Mouse (Mus musculus): Measurements from ENCODE around the gene Arhgef19.

Arhgef19 gene

DNA sequence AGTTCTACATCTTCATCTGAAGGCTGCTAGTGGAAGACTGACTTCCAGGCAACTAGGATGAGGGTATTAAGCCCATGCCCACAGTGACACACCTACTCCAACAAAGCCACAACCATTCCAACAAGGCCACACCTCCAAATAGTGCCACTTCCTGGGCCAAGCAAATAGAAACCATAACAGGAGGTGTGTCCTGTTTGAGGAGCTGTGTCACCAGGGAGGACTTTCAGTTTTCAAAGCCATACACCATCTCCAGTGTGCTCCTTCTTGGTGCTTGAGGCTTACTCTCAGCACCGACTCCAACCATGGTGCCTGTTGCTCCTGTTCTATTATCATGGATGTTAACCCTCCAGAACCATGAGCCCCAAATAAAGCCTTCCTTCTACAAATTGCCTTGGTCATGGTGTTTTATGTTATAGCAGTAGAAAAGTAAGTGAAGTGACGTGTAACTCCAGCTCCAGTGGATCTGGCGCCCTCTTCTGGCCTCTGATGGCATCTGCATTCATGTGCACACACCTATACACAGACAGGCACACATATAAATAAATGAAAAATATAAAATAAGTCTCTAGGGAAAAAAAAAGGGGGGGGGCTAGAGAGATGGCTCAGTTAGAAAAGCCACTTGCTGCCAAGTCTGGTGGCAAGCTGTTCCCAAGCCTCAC lies 26.8 kb downstream of the Arhgef19 start:
- no peak for DNase-seq (ENCODE audit: low spot score in 2 of 2)

DNA sequence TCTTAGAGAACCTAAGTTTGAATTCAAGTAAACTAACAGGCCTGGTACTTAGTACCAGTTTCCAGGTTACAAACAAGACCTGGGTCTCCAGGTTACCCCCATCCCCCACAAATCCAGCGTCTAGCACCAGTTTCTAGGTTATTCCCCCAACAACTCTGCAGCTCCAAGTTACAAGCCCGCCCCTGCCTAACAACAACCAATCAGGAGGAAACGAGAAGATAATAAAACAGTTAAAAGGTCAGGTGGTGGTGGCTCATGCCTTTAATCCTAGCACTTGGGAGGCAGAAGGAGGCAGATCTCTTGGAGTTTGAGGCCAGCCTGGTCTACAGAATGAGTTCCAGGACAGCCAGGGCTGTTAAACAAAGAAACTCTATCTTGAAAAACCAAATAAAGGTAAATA lies 28.0 kb downstream of the Arhgef19 start:
- no peak for DNase-seq (ENCODE audit: low spot score in 2 of 2)

DNA sequence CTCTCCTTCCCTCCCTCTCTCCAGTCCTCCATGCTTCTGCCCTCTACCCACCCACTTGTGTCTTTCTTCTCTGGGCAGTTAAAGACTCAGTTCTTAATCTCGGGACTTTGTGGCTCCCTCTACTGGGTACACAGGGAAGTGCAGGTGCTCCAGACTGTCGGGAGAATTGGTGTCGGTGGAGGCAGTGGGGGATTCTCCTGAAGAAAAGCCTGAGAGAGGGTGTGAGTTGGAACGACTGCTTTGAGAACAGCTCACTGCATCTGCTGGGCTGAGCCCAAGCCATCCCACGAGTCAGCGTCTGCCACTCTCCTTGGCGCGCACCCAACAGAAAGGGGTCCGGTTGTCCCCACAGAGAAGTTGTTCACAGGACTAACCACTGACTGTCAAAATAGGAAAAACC lies 28.5 kb downstream of the Arhgef19 start:
- DNase-seq (ENCODE audit: low spot score in 2 of 2): no peak

DNA sequence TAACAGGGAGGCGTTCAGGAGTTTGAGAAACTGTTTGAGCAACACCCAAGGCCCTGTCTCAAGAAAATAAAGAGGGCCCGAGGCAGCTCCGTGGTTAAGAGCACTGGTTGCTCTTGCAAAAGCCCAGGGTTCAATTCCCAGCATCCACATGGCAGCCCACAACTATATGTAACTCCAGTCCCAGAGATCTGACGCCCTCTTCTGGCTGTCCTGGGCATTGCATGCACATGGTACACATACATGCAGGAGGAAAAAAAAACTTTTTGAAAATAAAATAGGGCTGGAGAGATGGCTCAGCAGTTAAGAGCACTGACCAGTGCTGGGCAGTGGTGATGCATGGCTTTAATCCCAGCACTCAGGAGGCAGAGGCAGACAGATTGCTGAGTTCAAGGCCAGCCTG lies 29.1 kb downstream of the Arhgef19 start:
- DNase-seq (ENCODE audit: low spot score in 2 of 2): no peak

DNA sequence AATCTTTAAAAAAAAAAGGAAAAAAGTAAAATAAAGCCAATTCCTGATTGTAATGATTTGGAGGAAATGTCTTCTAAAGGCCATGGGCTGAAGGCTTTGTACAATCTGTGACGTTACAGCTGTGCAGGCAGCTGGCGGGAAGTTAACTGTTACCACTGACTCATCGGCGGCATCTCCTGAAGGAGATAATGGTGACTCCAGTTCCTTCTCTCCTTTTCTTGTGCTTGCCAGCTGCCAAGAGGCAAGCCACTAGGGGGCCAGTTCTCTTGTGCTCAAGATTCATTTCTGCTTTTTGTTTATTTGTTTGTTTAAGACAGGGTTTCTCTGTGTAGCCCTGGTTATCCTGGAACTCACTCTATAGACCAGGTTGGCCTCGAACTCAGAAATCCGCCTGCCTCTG lies 29.8 kb downstream of the Arhgef19 start:
- DNase-seq (ENCODE audit: low spot score in 2 of 2): no peak

DNA sequence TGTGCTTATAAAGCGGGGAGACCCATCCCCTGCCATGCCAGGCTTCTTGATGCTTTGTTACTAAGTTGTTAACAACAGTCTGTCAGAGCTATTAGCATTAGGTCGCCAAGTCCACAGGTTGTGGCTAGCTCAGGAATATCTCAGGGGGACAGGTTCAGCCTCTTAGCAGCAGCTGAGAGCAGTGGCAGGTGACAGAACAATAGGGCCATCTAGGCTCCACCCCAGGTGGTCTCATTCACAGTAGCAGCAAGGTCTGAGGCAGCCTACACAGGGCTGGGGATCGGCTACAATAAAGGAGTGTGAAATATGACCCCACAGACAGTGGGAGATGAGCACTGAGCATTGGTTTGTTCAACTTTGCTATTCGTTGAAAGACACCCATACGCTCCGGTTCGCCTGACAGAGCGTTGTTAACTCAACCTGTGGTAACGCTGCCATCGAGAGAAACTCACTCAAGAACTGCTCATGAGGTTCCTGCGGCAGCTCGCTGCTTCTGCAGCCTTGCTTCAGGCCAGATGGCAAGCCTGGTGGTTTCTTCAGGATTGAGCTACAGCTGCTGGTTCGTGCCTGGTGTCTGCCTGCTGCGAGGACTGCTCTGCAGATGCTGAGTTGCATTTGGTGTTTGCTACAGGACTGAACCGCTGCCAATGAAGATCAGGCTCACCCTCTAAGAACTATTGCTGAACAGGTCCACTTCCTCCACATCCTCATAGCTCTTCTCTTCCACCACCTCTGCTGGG lies 31.1 kb downstream of the Arhgef19 start:
- DNase-seq (ENCODE audit: low spot score in 2 of 2): no peak

DNA sequence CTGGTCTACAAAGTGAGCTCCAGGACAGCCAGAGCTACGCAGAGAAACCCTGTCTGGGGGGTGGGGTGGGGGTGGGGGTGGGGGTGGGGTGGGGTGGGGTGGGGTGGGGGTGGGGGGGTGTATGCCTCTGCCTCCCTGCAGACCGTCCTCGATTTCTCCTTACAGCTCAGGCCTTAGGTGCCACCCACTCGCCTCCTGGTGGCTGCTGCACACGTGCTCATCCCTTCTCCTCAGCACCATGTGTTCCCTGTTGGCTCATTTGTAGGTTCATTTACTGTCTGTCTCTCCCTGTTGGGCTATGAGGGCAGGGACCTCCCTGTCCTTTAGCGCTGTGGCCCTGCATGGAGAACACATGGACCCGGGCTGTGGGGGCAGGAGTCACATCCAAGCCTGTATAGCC lies 31.9 kb downstream of the Arhgef19 start:
- no peak for DNase-seq (ENCODE audit: low spot score in 2 of 2)

DNA sequence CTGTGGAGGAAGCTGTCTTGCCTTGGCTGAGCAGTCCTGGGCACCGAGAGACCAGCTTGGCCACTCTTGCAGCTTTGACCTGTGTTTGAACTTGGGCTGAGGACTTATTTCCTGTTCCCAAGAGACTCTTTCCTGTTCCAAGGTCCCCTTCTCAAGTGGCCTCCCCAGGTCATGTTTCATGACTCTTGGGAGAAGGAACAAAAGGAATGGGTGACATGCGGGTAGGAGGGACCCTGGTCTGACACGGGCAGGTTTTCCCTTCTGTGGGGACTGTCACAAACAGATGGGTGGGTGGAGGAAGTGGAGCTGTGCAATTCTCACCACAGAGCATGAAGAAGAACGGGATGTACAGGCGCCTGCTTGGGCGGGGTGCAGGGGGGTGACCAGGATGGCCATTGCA lies 32.4 kb downstream of the Arhgef19 start:
- no peak for DNase-seq (ENCODE audit: low spot score in 2 of 2)

DNA sequence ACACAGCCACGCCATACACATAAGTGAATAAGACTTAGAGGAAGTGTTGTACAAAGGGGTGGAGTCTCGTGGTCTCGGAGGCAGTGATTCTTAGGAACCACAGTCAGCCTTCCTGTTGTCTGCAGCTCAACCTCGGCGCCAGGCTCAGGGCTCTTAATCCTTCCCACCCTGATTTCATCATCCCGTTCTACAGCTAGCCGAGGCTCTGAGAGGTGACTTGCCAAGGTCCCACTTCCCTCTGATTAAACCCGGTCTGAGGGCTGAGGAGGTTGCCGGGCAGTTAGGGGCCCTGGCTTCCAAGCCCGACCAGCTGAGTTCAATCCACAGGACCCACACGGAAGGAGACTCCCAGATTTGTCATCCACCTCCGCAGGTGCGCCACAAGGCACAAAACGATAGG lies 33.6 kb downstream of the Arhgef19 start:
- DNase-seq (ENCODE audit: low spot score in 2 of 2): no peak

DNA sequence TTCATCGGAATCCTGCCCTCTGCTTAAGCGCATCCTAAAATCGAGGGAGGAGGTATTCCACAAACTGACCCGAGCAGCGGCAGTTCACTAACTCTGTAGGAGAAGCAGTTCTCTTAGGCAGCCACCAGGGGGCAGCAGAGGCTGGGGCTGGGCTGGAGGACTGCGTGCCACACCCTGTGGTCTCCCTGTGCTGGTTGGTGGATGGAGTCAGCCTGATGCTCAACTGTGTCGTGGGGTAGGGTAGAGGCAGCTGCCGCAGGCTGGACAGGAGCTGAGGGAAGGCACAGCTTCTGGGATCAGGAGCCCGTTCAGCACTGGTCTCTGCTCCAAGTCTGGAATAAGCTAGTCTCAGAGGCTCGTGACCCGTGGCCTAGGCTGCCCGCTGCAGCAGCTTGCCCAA lies 34.0 kb downstream of the Arhgef19 start:
- DNase-seq (ENCODE audit: low spot score in 2 of 2): peak; percentile 87 to 92

DNA sequence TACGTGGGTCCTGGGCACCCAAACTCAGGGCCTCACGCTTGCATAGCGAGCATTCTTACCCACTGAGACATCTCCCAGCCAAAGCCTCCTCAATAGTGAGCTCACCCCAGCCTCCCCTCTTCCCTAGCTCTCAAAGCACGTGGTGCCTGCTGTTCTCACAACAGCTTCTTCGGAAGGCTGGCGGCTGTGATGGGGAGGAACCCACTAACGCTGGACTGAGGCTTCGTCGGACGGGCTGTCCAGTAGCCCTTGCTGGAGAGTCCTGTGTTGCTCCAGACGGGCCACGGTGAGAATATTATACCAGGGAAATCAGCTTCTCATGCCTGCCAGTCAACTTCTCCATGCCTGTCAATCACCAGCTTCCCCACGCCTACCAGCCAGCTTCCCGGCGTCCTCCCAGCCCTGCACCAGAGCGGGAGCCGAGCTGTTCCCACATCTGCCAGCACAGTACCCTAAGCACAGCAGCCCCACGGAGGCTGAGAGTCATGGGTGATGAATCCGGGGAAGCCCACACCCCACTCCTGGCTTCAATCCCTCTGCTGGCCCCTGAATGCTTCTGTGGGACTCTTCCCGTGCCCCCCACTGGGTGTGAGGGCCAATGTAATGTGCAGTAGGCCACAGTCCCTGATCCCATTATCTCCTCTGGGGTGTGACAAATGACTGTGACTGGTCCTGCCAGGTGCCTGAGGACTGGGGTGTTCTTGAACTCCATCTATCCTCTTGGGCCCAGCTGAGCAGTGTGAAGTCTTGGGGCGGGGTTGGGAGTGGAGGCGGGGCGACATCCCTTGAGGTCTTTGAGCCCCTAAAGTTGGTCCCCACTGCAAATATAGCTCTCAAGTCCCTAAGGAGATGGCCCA lies 35.4 kb downstream of the Arhgef19 start:
- DNase-seq (ENCODE audit: low spot score in 2 of 2): no peak

DNA sequence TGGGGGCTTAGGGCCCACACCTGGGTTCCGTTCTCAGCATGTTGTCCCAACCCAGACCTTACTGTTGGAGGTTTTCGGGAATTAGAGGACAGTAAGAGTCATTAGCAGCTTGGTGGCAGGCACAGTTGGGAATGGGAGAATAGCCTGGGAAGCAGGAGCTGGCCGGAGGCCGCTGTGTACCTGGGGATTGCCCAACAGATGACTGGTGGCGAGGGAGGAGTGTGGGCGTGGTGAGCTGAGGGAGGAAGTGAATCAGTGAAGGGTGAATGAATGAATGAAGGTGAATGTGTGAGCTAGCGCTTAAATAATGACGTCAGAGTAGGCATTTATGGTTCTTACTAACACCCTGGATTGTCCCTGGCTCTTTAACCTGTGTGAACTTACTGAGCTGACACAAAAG lies 37.9 kb downstream of the Arhgef19 start:
- no peak for DNase-seq (ENCODE audit: low spot score in 2 of 2)

DNA sequence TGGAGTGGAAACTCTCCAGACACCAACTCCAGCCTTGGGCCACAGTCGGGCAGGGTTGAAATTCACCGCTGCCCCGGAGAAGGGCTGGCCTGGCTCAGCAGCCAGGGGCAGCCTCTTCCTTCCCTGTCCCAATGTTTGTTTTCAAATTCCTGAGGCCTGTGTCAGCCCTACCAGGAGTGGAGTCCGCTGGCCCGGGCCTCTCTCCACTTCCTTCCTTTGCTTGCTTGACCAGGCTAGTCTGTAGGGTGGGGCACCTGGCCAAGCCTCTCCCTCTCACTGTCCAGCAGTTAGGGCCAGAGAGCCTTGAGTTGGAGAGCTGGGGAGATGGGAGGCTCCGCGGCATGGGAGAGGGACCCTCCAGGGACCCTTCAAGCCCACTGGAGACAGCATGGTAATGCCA lies 38.9 kb downstream of the Arhgef19 start:
- DNase-seq (ENCODE audit: low spot score in 2 of 2): peak; percentile 86 to 90

DNA sequence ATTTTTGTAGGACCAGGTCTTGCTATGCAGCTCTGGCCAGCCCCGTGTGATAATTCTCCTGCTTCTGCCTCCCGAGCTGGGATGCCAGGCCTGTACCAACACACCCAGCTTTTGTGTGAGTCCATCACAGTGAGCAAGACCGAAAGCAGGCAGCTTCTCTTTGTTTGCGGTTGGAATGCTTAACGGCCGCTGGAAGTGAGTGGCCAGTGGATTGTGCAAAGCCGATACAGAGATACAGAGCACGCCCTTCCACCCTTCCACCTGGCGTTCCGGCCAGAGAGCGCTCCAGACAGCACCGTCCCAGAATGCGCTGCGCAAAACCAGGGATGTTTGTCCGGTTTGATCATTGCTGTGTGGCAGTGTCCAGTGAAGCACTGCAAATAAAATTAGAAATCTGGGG lies 40.0 kb downstream of the Arhgef19 start:
- no peak for DNase-seq (ENCODE audit: low spot score in 2 of 2)

DNA sequence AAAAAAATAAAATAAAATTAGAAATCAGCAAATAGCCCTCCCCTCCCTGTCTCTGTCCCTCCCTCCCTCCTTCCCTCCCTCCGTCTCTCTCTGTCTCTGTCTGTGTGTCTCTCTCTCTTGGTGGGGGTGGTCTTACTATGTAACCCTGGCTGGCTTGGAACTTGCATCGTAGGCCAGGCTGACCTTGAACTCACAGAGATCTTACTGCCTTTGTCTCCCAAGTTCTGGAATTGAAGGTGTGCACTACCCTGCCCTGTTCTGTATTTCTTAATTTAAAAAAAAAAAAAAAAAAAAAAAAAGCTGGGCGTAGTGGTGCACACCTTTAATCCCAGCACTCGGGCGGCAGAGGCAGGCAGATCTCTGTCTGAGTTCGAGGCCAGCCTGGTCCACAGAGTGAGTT lies 40.5 kb downstream of the Arhgef19 start:
- DNase-seq (ENCODE audit: low spot score in 2 of 2): no peak

DNA sequence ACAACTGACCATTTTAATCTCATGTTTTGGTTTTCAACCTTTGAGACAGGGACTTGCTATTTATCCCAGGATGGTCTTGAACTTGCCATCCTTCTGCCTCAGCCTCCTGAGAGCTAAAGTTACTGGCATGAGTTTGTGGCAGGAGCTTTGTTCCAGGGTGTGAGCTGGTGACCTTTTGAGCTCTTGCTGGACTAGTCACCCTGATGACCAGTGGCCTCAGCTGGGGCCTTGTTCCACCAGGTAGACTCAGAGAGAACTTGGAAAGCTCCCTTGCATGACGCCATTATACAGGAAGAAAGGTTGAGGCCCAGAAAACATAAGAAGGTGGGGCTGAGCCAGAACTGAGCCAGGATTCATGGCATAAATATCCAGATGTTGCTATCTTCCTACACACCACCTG lies 41.2 kb downstream of the Arhgef19 start:
- no peak for DNase-seq (ENCODE audit: low spot score in 2 of 2)

DNA sequence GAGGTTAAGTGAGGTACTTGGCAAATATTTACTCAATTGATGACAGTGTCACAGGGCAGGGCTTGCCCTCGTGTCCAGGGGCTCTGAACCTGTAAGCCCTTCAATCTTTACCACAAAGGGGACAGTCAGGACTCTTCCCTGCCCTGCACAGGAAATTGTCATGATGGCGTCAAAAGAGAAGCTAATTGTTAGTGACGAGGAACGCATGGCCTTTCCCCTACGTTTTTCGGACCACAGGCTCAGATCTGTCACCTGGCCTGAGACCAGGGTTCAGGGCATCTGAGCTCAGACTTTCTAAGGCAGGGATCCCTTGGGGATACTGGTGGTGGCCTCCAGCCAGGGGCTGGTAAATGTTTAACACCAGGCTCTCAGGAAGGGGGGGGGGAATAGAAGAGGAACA lies 41.9 kb downstream of the Arhgef19 start:
- no peak for DNase-seq (ENCODE audit: low spot score in 2 of 2)

DNA sequence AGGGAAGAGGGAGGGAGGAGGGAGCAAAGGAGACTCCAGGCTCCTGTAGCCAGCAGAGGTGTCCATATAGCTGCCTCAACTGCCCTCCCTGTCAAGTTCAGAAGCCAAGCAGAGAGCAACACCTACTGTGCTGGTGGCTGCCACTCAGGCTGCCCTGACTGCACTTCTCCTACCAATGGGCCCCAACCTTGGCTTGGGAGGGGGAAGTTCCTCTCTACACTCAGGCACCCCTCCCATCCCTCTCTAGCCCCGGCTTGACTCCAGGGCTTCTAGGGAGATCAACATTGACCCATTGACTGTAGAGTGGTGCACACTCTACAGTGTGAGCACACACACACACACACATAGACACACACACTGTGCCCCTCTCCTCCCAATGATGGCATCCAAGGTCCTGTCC lies 42.3 kb downstream of the Arhgef19 start:
- no peak for DNase-seq (ENCODE audit: low spot score in 2 of 2)

DNA sequence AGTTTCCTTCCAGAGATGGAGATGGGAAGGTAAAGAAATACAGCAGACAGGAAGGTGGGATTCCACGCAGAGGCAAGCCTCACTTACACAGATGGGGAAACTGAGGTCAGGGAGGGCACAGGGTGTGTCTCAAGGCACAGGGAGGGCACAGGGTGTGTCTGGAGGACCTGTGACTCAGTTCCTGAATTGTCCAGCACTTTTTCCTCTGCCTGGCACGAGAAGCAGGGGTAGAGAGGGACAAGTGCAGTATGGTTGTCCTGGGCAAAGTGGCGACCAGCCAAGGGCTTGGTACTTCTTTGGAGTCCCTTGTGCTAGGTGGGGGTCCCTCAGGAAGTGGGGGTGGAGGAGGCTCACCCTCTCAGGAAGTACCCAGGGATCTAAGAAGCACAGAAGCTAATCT lies 42.8 kb downstream of the Arhgef19 start:
- DNase-seq (ENCODE audit: low spot score in 2 of 2): no peak

DNA sequence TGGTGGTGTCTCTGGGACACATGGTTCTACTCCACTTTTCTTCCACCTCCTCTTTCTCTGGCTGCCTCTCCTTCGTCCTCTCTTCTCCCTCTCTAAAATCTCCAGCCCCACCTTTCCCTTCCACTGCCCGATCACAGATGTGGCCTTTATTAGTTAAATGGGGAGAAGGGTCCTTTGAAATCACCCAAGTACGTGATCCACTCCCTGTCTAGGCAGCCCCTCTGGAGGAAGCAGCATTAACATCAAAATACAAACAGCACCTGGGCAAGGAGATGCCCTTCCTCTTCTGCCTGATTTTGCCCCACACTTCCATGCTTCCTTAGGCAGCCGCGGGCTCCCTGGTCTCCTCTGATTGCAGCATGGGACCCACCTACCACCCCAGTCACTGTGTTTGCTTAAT lies 43.3 kb downstream of the Arhgef19 start:
- DNase-seq (ENCODE audit: low spot score in 2 of 2): no peak

DNA sequence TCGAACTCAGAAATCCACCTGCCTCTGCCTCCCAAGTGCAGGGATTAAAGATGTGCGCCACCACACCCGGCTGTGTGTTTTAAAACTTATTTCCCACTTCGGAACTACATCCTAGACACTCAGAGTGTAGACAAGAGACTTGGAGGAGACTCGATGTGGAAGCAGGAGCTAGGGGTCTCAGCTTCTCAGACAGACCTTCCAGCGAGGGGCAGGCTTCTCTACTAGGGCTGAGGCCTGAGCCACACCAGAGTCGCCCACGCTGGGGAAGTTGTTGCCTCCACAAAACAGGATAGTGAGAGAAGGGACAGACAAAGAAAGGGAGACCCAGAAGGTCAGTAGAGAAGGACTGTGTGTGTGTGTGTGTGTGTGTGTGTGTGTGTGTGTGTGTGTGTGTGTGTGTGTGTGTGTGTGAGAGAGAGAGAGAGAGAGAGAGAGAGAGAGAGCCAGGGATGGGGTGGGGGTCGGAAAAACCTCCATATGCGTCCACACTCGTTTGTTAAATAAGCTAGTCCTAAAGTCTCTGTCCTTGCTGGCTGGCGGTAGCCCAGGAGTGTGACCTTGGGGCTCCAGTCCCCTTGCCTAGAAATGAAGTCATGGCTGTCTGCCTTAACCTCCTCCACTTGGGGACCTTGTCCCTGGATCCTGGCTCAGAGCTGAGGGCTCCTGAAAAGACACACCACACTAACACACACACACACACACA lies 44.0 kb downstream of the Arhgef19 start:
- DNase-seq (ENCODE audit: low spot score in 2 of 2): no peak

DNA sequence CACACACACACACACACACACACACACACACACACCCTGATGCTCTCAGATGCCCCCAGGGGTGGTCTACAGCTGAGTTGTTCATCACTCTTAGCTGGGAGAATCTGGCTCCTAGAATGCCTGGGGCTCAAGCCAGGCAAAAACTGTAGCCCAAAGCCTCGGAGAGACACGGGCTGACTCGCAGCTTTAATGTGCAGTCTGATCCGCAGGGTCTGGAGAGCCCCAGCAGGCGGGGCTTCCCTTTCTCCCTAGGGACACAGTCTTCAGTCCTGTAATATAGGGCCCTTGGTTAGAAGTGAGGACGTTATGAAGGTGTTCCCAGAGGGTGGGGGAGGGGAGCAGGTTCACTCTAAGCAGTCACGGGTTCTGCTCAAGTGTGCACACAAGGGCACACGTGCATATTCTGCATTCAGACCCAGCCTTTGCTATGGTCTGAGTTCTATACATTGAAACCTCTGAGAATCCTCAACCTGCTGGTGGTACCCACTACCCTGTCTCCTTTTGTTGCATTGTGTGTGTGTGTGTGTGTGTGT lies 44.6 kb downstream of the Arhgef19 start:
- DNase-seq (ENCODE audit: low spot score in 2 of 2): no peak
